Mouse (Mus musculus) small intestine, adult 2 months (tissue): ENCODE measurements around the gene Hsf5. TPM values are rescaled to one million over a fixed set of nuclear protein-coding genes. Genes with fewer than 3 reads are reported as not detected.

Experiments
- H3K27ac ChIP-seq: fragments of 200-500 bp; 2 replicates; pipeline ENCODE4 v1.5.1; 2012; ENCODE audit warnings: low read depth, low read length, control low read depth, inconsistent platforms; ENCODE audit not compliant: insufficient read depth
- H3K27me3 ChIP-seq: fragments of 200-500 bp; 2 replicates; pipeline ENCODE4 v1.6.1; 2012; ENCODE audit warnings: mild to moderate bottlenecking, moderate library complexity, low read length, inconsistent platforms; ENCODE audit not compliant: control insufficient read depth, insufficient read depth
- H3K36me3 ChIP-seq: fragments of 200-500 bp; 2 replicates; pipeline ENCODE4 v1.6.1; 2012; ENCODE audit warnings: mild to moderate bottlenecking, low read length, control low read depth, inconsistent platforms; ENCODE audit not compliant: control insufficient read depth, insufficient read depth
- H3K4me1 ChIP-seq: fragments of 200-500 bp; 2 replicates; pipeline ENCODE4 v1.6.1; 2012; ENCODE audit warnings: low read length, inconsistent platforms, mixed read lengths; ENCODE audit not compliant: control insufficient read depth, insufficient read depth, insufficient read length
- H3K4me3 ChIP-seq: fragments of 200-500 bp; 2 replicates; pipeline ENCODE4 v1.5.1; 2012; ENCODE audit warnings: low read depth, mild to moderate bottlenecking, control low read depth, inconsistent platforms, low read length, moderate library complexity
- CTCF ChIP-seq: fragments of 200-500 bp; IDR thresholded peaks from 2 replicates; pipeline ENCODE4 v1.5.1; 2012; ENCODE audit warnings: low read depth, mild to moderate bottlenecking, control low read depth, inconsistent platforms, low read length, moderate library complexity, mixed read lengths; ENCODE audit not compliant: insufficient replicate concordance, insufficient read length; ENCODE audit errors: extremely low read depth
- POLR2A ChIP-seq: fragments of 200-500 bp; IDR thresholded peaks from 2 replicates; pipeline ENCODE4 v1.6.1; 2012; ENCODE audit warnings: low read depth, mild to moderate bottlenecking, control low read depth, inconsistent platforms, low read length, moderate library complexity
- WGBS: fragments of 180-500 bp; shearing (Covaris S2); methylation state at CpG from one replicate; pipeline ENCODE4 v1.1.7; 2018; 5-methylcytosine and 5-hydroxymethylcytosine counted together
- polyA plus RNA-seq: library from polyadenylated mRNA; depleted of rRNA; stranded (reverse); fragments of >200 nt; gene quantifications from 2 replicates; pipeline ENCODE4 v1.2.3, GENCODE M21; 2012

The Hsf5 gene
- polyA plus RNA-seq, 1 experiment: 0.34 TPM

DNA sequence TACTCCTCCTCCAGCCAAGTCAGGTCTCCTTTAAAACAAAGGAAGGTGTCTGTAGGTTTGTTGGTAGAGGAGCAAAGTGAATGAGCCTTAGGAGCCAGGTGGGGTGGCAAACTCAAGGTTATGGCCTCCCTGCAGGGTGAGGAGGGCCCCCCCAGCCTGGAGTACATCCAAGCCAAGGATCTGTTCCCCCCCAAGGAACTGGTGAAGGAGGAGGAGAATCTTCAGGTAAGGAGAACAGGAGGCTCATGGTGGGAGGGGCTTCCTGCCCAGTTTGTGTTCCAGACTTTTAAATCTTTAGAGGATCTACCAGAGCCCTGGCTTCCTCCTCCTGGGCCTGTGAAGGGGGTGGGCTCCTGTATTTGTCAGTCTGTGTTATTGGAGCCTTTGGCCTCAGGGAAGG lies 19.9 kb upstream of the Hsf5 start:
- Histone ChIP-seq H3K27me3 (no peaks in the 10 kb centered on the region), H3K27ac (no peak overlapping the region), H3K4me3 (no peak overlapping the region), H3K4me1 (peaks cover 15% of the 10 kb centered on the region), H3K36me3 (peaks cover 48% of the 10 kb centered on the region)
- no peak for TF ChIP-seq POLR2A
- TF ChIP-seq CTCF: no peak

DNA sequence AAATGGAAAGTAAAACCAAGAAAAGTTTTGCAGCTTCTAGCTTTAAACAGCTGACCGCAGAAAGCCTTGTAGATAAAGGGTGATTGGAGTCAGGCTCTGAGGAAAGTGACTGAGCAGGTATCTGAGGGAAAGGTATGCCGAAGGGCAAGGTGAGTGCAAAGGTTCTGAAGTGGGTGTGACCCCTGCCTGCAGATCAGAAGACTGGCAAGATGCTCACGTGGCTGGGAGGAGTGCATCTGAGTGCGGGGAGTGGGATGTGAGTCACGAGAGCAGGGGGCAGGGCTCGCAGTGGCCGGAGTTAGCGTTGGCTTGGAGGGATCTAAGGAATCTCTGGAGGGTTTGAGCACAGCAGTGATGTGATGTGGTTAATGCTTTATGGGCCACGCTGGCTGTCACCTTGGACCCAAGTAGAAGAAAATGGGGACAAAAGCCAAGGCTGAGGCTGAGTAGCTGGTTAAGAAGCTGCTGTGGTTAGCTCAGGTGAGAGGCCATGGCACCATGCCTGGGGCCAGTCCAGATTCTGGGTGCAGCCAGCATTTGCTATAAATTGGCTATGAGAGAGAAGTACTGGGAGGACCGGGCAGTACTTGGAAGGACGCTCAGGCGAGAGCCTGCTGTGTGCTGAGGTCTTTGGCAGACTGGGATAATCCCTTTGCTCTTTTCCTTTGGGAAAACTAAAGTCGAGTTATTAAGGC lies 17.4 kb upstream of the Hsf5 start:
- peaks cover 71% of the 10 kb centered on the region for H3K36me3 ChIP-seq
- TF ChIP-seq POLR2A (no peak), CTCF (no peak)

DNA sequence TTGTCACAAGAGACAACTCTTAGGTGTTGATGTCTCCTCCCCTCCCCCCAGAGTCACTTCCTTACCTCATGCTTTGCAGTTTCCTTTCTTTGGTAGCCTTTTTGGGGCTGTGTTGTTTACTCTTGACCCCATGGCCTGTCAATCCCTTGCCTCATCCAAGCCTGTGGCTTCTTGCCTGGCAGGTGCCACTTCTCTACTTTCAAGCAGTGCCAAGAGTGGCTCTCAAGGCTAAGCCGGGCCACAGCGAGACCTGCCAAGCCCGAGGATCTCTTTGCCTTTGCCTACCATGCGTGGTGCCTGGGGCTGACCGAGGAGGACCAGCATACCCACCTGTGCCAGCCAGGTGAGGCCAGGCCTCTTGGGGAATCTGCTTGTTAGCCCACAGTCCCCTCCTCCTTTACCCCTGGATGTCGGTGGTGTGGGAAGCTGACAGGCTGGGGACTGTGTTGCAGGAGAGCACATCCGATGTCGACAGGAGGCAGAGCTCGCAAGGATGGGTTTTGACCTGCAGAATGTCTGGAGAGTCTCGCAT lies 16.6 kb upstream of the Hsf5 start:
- peaks cover 78% of the 10 kb centered on the region for H3K36me3 ChIP-seq
- peak overlapping the region; percentile 58; the same call in 1 of the 2 replicates for H3K27ac ChIP-seq
- WGBS: 93% methylated on average over 10 of the region's 10 CpGs
- peaks cover 15% of the 10 kb centered on the region for H3K4me1 ChIP-seq
- H3K27me3 ChIP-seq: no peaks in the 10 kb centered on the region
- TF ChIP-seq POLR2A (no peak), CTCF (no peak)
- no peak overlapping the region for H3K4me3 ChIP-seq

More for the DNA sequence above, 17.4 kb upstream of the Hsf5 start:
- no peaks in the 10 kb centered on the region for H3K27me3 ChIP-seq
- H3K4me3 ChIP-seq: no peak overlapping the region
- 65% methylated on average over 13 of the region's 13 CpGs for WGBS
- H3K27ac ChIP-seq: peak overlapping the region; percentile 65
- peaks cover 15% of the 10 kb centered on the region for H3K4me1 ChIP-seq

DNA sequence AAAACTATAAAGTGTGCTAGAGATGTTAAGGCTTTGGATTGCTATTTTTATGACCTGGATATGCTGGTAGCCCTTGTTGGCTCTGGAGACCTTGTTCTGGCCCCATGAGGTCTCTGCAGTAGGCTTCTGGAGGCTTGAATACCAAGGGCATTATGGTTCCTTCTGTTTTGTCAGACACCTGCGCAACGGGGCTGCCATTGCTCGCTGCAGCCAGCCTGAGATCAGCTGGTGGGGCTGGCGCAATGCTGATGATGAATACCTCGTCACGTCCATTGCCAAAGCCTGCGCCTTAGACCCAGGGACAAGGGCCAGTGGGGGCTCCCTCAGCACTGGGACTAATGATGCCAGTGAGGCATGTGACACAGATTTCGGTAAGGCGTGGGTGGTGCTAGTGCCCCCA lies 14.7 kb upstream of the Hsf5 start:
- Histone ChIP-seq H3K36me3 (peaks cover 92% of the 10 kb centered on the region), H3K27ac (no peak overlapping the region), H3K27me3 (no peaks in the 10 kb centered on the region), H3K4me3 (no peak overlapping the region), H3K4me1 (peaks cover 12% of the 10 kb centered on the region)
- 96% methylated on average over 9 of the region's 9 CpGs for WGBS
- TF ChIP-seq CTCF (no peak), POLR2A (no peak)

DNA sequence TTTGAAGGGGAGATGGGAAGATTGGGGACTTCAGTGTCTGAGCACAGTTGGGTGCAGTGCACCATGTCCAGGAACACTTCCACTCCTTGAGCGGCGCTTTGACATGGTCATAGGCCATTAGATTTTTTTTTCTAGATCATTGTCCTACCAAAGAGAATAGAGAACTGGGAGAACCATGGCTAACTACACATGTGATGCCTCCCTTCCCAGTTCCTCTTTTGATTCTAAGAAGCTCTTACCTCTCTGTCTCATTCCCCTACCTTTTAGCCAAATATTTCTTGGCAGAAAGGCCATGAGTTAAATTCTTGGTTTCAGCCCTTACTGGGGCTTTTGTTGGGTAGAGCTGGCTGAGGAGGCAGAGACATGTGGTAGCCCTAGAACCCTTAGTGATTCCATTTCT lies 13.4 kb upstream of the Hsf5 start:
- Histone ChIP-seq H3K4me1 (peaks cover 11% of the 10 kb centered on the region), H3K4me3 (no peak overlapping the region), H3K27me3 (no peaks in the 10 kb centered on the region), H3K36me3 (peaks cover 88% of the 10 kb centered on the region), H3K27ac (no peak overlapping the region)
- 91% methylated on average over 2 of the region's 2 CpGs for WGBS
- TF ChIP-seq CTCF (no peak), POLR2A (no peak)

DNA sequence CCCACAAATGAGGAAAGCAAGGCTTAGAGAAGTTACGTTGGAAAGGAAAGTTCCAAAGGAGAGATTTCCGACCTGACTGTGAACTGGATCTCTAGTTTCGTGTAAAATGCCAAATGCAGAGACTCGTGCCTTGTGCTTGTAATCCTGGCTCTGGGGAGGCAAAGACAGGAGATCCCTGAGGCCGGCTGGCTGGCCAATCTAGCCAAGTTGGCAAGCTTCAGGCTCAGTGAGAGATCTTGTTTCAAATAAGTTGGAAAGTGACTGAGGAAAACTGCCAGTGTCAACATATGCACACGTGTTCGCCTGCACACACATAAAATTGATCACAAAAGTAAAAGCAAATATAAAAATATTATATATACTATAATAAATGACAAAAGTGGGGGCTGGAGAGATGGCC lies 7.7 kb upstream of the Hsf5 start:
- Histone ChIP-seq H3K4me1 (no peaks in the 10 kb centered on the region), H3K4me3 (no peak overlapping the region), H3K36me3 (peaks cover 82% of the 10 kb centered on the region), H3K27ac (no peak overlapping the region), H3K27me3 (no peaks in the 10 kb centered on the region)
- no peak for TF ChIP-seq POLR2A
- no peak for TF ChIP-seq CTCF
- 88% methylated on average over 7 of the region's 7 CpGs for WGBS

DNA sequence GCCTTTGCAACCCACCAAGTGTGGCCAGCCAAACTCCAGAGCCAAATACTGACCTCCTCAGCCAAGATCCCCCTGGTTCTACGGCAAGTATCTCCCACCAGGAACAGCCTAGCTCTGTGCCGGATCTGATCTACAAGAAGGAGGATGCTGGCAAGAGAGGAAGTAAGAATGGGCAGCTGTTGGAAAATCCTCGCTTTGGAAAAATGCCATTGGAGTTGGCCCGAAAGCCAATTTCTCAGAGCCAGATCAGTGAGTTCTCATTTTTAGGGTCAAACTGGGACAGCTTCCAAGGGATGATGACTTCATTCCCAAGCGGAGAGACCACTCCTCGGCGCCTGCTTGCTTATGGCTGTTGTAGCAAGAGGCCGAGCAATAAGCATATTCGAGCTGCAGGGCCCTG lies 5.4 kb upstream of the Hsf5 start:
- H3K4me3 ChIP-seq: no peak overlapping the region
- no peak overlapping the region for H3K27ac ChIP-seq
- TF ChIP-seq CTCF (no peak), POLR2A (no peak)
- WGBS: 85% methylated on average over 9 of the region's 9 CpGs
- H3K4me1 ChIP-seq: no peaks in the 10 kb centered on the region
- H3K36me3 ChIP-seq: peaks cover 81% of the 10 kb centered on the region
- H3K27me3 ChIP-seq: no peaks in the 10 kb centered on the region
